Mouse (Mus musculus): Measurements from ENCODE around the gene Synj2. TPM values are rescaled to one million over a fixed set of nuclear protein-coding genes. Genes with fewer than 3 reads are reported as not detected.

The Synj2 gene
- polyA plus RNA-seq, 1 experiment from 2014 or later = 1.3 TPM

- no peak overlapping the region for H3K27ac ChIP-seq
- peaks cover 25% of the 10 kb centered on the region for H3K27me3 ChIP-seq (ENCODE audit: control insufficient read depth, insufficient read depth, low read length)
- H3K4me3 ChIP-seq (replicated peaks; ENCODE audit: low read length) = no peak overlapping the region
- ATAC-seq (ENCODE audit: low FRiP score) (no peak), DNase-seq (ENCODE audit: low spot score) (no peak)
- WGBS = 80% methylated on average over 1 of the region's 1 CpGs
- H3K9me3 ChIP-seq (ENCODE audit: control insufficient read depth, low read length) = no peaks in the 10 kb centered on the region
- no peak overlapping the region for H3K9ac ChIP-seq
- H3K4me2 ChIP-seq (replicated peaks) = no peak overlapping the region
- H3K36me3 ChIP-seq (replicated peaks; ENCODE audit: control insufficient read depth, insufficient read depth) = no peaks in the 10 kb centered on the region
- no peaks in the 10 kb centered on the region; the same call in 1 of the 2 replicates for H3K4me1 ChIP-seq (replicated peaks; ENCODE audit: control insufficient read depth, insufficient read depth, low read length)
Measured at GRCm38 (mm10) chr17:5943053-5943452, 2.0 kb downstream of the Synj2 start.

DNA sequence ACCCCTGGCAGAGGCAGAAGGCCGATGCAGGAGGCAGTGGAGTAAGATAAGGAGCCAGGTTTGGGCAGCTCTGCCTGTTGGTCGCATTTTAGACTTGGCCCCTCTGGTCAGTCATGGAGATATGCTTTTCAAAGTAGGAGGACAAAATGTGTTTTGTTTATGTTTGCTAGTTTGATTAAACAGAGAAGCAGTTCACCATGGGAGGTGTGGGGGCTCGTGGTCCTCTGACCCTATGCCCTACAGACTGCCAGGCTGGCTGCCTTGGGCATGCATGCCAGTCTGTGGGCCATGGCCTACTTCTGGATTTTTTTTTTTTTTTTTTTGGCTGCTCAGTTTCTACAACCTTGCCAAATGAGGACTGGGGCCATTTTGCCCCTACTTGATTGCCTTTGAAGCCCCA is 6.0 kb downstream of the Synj2 start:
- no peaks in the 10 kb centered on the region for H3K9me3 ChIP-seq (ENCODE audit: control insufficient read depth, low read length)
- no peaks in the 10 kb centered on the region for H3K36me3 ChIP-seq (replicated peaks; ENCODE audit: control insufficient read depth, insufficient read depth)
- no peak overlapping the region for H3K4me3 ChIP-seq (replicated peaks; ENCODE audit: low read length)
- H3K4me1 ChIP-seq (replicated peaks; ENCODE audit: control insufficient read depth, insufficient read depth, low read length) = no peaks in the 10 kb centered on the region
- WGBS = 86% methylated on average over 3 of the region's 3 CpGs
- no peak for DNase-seq (ENCODE audit: low spot score)
- H3K27ac ChIP-seq = no peak overlapping the region
- ATAC-seq (ENCODE audit: low FRiP score) = no peak
- H3K27me3 ChIP-seq (ENCODE audit: control insufficient read depth, insufficient read depth, low read length) = peaks cover 7% of the 10 kb centered on the region
- H3K9ac ChIP-seq = no peak overlapping the region
- no peak overlapping the region for H3K4me2 ChIP-seq (replicated peaks)

- Histone ChIP-seq H3K36me3 (replicated peaks; ENCODE audit: control insufficient read depth, insufficient read depth) (no peaks in the 10 kb centered on the region), H3K9me3 (ENCODE audit: control insufficient read depth, low read length) (no peaks in the 10 kb centered on the region), H3K27me3 (ENCODE audit: control insufficient read depth, insufficient read depth, low read length) (no peaks in the 10 kb centered on the region), H3K9ac (no peak overlapping the region), H3K4me3 (replicated peaks; ENCODE audit: low read length) (no peak overlapping the region), H3K4me1 (replicated peaks; ENCODE audit: control insufficient read depth, insufficient read depth, low read length) (no peaks in the 10 kb centered on the region), H3K27ac (no peak overlapping the region), H3K4me2 (replicated peaks) (no peak overlapping the region)
- WGBS = 82% methylated on average over 4 of the region's 4 CpGs
- DNase-seq (ENCODE audit: low spot score) = no peak
- ATAC-seq (ENCODE audit: low FRiP score) = no peak
Measured at GRCm38 (mm10) chr17:5952455-5952854, 11.4 kb downstream of the Synj2 start.

GRCm38 (mm10) chr17:5956350-5957000 is 15.4 kb downstream of the Synj2 start:
- no peaks in the 10 kb centered on the region for H3K9me3 ChIP-seq (ENCODE audit: control insufficient read depth, low read length)
- no peaks in the 10 kb centered on the region for H3K27me3 ChIP-seq (ENCODE audit: control insufficient read depth, insufficient read depth, low read length)
- H3K4me1 ChIP-seq (replicated peaks; ENCODE audit: control insufficient read depth, insufficient read depth, low read length) = no peaks in the 10 kb centered on the region
- DNase-seq (ENCODE audit: low spot score) = no peak
- no peaks in the 10 kb centered on the region for H3K36me3 ChIP-seq (replicated peaks; ENCODE audit: control insufficient read depth, insufficient read depth)
- H3K4me2 ChIP-seq (replicated peaks) = no peak overlapping the region
- no peak overlapping the region for H3K9ac ChIP-seq
- WGBS = 78% methylated on average over 2 of the region's 2 CpGs
- no peak overlapping the region for H3K4me3 ChIP-seq (replicated peaks; ENCODE audit: low read length)
- no peak overlapping the region for H3K27ac ChIP-seq
- ATAC-seq (ENCODE audit: low FRiP score) = no peak

DNA sequence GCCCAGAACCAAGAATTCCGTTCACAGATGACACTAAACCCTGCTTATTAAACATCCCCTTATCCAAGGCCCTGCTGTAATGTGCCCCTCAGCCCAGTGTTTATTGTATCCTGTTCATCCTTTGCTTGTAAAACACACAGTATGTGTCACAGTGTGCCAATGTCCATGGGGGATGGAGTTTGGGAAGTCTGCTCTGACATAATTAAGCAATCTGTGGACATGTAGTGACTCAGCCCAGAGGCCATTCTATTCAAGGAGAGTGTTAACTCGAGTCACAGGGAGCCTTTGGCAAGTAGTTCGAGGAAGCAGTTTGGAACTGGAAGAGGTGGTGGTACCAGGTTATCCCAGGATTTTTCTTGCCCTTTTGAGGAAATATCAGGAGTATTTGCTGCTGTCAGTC is 16.0 kb downstream of the Synj2 start:
- H3K4me1 ChIP-seq (replicated peaks; ENCODE audit: control insufficient read depth, insufficient read depth, low read length) = no peaks in the 10 kb centered on the region
- no peaks in the 10 kb centered on the region for H3K36me3 ChIP-seq (replicated peaks; ENCODE audit: control insufficient read depth, insufficient read depth)
- H3K4me3 ChIP-seq (replicated peaks; ENCODE audit: low read length) = no peak overlapping the region
- ATAC-seq (ENCODE audit: low FRiP score) (no peak), DNase-seq (ENCODE audit: low spot score) (no peak)
- H3K9me3 ChIP-seq (ENCODE audit: control insufficient read depth, low read length) = no peaks in the 10 kb centered on the region
- WGBS = 68% methylated on average over 3 of the region's 3 CpGs
- H3K27ac ChIP-seq = no peak overlapping the region
- H3K9ac ChIP-seq = no peak overlapping the region
- H3K4me2 ChIP-seq (replicated peaks) = no peak overlapping the region
- H3K27me3 ChIP-seq (ENCODE audit: control insufficient read depth, insufficient read depth, low read length) = no peaks in the 10 kb centered on the region

DNA sequence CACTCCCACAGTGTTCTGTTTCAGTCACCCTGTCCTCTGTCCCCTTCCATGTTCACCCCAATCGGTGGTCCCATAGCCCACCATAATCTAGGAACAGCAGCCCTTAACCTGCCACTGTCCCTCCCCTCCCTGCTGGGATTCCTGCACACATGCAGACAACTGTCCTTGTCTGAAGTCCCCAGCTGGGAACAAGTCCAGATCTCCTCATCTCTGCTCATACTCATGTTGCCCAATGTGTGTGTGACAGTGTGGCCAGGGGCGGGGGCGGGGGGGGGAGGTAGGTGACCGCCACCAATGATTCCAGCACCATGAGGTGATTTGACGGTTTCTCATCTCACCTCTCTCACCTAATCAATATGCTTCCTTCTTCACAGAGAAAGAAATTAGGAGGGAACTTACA is 17.1 kb downstream of the Synj2 start:
- DNase-seq (ENCODE audit: low spot score) (no peak), ATAC-seq (ENCODE audit: low FRiP score) (no peak)
- Histone ChIP-seq H3K4me1 (replicated peaks; ENCODE audit: control insufficient read depth, insufficient read depth, low read length) (no peaks in the 10 kb centered on the region), H3K9me3 (ENCODE audit: control insufficient read depth, low read length) (no peaks in the 10 kb centered on the region), H3K36me3 (replicated peaks; ENCODE audit: control insufficient read depth, insufficient read depth) (no peaks in the 10 kb centered on the region), H3K27me3 (ENCODE audit: control insufficient read depth, insufficient read depth, low read length) (no peaks in the 10 kb centered on the region), H3K4me3 (replicated peaks; ENCODE audit: low read length) (no peak overlapping the region), H3K27ac (no peak overlapping the region), H3K9ac (no peak overlapping the region), H3K4me2 (replicated peaks) (no peak overlapping the region)
- WGBS = 91% methylated on average over 5 of the region's 5 CpGs

- 84% methylated on average over 10 of the region's 10 CpGs for WGBS
- no peaks in the 10 kb centered on the region for H3K36me3 ChIP-seq (replicated peaks; ENCODE audit: control insufficient read depth, insufficient read depth)
- ATAC-seq (ENCODE audit: low FRiP score) (no peak), DNase-seq (ENCODE audit: low spot score) (no peak)
- H3K9me3 ChIP-seq (ENCODE audit: control insufficient read depth, low read length) = no peaks in the 10 kb centered on the region
- no peak overlapping the region for H3K4me2 ChIP-seq (replicated peaks)
- no peak overlapping the region for H3K27ac ChIP-seq
- no peak overlapping the region for H3K9ac ChIP-seq
- no peaks in the 10 kb centered on the region for H3K4me1 ChIP-seq (replicated peaks; ENCODE audit: control insufficient read depth, insufficient read depth, low read length)
- H3K4me3 ChIP-seq (replicated peaks; ENCODE audit: low read length) = no peak overlapping the region
- H3K27me3 ChIP-seq (ENCODE audit: control insufficient read depth, insufficient read depth, low read length) = no peaks in the 10 kb centered on the region
Measured at GRCm38 (mm10) chr17:5958636-5959035, 17.6 kb downstream of the Synj2 start.

DNA sequence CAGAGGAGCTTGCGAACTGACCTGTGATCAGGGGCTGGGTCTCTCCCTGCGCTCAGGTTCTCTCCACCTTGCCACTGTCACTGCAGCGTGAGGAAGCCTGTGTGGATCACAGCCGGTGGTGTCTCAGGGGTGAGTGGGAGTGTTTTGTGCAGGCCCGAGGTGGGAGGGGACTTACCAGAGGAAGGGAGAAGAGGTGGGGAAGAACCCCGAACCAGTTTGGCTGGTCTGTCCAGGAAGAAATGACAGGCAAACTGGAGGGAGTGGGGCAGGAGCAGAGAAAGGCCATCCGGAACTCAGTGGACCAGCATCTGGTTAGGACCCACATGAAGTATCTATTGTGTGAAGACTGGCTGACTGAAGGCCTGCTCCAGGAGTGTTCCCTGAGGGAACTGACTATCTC is 18.0 kb downstream of the Synj2 start:
- Histone ChIP-seq H3K4me2 (replicated peaks) (no peak overlapping the region), H3K36me3 (replicated peaks; ENCODE audit: control insufficient read depth, insufficient read depth) (no peaks in the 10 kb centered on the region), H3K27me3 (ENCODE audit: control insufficient read depth, insufficient read depth, low read length) (no peaks in the 10 kb centered on the region), H3K9ac (no peak overlapping the region), H3K4me3 (replicated peaks; ENCODE audit: low read length) (no peak overlapping the region), H3K9me3 (ENCODE audit: control insufficient read depth, low read length) (no peaks in the 10 kb centered on the region), H3K4me1 (replicated peaks; ENCODE audit: control insufficient read depth, insufficient read depth, low read length) (no peaks in the 10 kb centered on the region), H3K27ac (no peak overlapping the region)
- DNase-seq (ENCODE audit: low spot score) = no peak
- 76% methylated on average over 7 of the region's 7 CpGs for WGBS
- no peak for ATAC-seq (ENCODE audit: low FRiP score)

DNA sequence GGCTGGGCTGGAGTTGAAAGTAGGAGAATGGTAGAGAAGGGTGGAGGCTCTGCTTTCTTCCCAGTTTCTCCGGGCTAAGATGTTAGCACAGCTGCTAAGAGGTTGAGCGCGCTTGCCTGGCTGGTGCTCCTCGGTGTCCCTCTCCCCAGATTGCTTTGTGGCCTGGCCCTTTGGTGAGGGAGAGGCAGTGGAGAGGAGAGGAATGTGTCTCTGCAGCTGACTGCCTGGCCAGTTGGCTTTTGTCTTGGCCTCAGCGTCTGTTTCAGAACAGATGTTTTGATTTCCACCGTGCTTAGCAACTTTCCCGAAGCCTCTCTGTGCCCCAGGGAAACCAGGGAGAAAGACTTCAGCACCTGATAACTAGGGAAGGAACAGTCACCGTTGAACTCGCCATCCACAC is 18.7 kb downstream of the Synj2 start:
- H3K9ac ChIP-seq = no peak overlapping the region
- H3K36me3 ChIP-seq (replicated peaks; ENCODE audit: control insufficient read depth, insufficient read depth) = no peaks in the 10 kb centered on the region
- ATAC-seq (ENCODE audit: low FRiP score) = no peak
- H3K4me1 ChIP-seq (replicated peaks; ENCODE audit: control insufficient read depth, insufficient read depth, low read length) = no peaks in the 10 kb centered on the region
- DNase-seq (ENCODE audit: low spot score) = no peak
- 61% methylated on average over 9 of the region's 9 CpGs for WGBS
- H3K4me3 ChIP-seq (replicated peaks; ENCODE audit: low read length) = no peak overlapping the region
- no peak overlapping the region for H3K27ac ChIP-seq
- no peak overlapping the region for H3K4me2 ChIP-seq (replicated peaks)
- no peaks in the 10 kb centered on the region for H3K27me3 ChIP-seq (ENCODE audit: control insufficient read depth, insufficient read depth, low read length)
- no peaks in the 10 kb centered on the region for H3K9me3 ChIP-seq (ENCODE audit: control insufficient read depth, low read length)

DNA sequence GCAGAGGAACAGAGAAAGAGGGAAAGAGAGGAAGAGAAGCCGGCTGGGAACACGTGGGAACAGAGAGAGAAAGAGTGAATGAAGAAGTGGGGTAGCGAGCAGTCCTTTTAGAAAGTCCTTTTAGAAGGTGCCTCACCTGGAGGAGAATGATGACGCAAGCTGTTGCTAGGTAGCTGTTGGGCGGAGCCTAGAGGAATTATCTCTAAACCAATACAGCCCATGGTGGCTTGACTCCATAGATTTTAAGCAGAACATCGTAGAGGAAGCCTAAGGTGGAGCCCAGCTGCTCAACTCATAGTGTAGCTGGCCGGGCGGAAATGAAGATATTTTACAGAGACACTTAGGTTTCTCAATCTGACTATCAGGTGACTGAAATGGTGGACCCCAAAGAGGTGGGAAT is 22.7 kb downstream of the Synj2 start:
- Histone ChIP-seq H3K4me3 (replicated peaks; ENCODE audit: low read length) (no peak overlapping the region), H3K4me2 (replicated peaks) (no peak overlapping the region), H3K36me3 (replicated peaks; ENCODE audit: control insufficient read depth, insufficient read depth) (no peaks in the 10 kb centered on the region), H3K4me1 (replicated peaks; ENCODE audit: control insufficient read depth, insufficient read depth, low read length) (no peaks in the 10 kb centered on the region), H3K27ac (no peak overlapping the region), H3K27me3 (ENCODE audit: control insufficient read depth, insufficient read depth, low read length) (no peaks in the 10 kb centered on the region), H3K9ac (no peak overlapping the region), H3K9me3 (ENCODE audit: control insufficient read depth, low read length) (no peaks in the 10 kb centered on the region)
- no peak for DNase-seq (ENCODE audit: low spot score)
- WGBS = 93% methylated on average over 8 of the region's 8 CpGs
- ATAC-seq (ENCODE audit: low FRiP score) = no peak
